Mouse (Mus musculus): ENCODE data around the gene Plvap. TPM values are rescaled to one million over a fixed set of nuclear protein-coding genes. Genes with fewer than 3 reads are reported as not detected.

Gene Plvap
- polyA plus RNA-seq, 1 experiment from 2014 or later = 29.1 TPM

- Histone ChIP-seq H3K4me3 (ENCODE audit: low read depth, low read length) (peak within 1 kb of the TSS; percentile 57), H3K9ac (replicated peaks) (peak within 1 kb of the TSS; percentile 62), H3K4me2 (ENCODE audit: low read depth, low read length) (peak within 1 kb of the TSS; percentile 78), H3K27me3 (ENCODE audit: insufficient read depth, low read length) (no peaks in the 10 kb centered on the region; the same call in 1 of the 2 replicates), H3K36me3 (replicated peaks; ENCODE audit: insufficient read depth, low read length) (0 out of 2 replicates have a peak, but pooled peaks cover 3% of the 10 kb centered on the region), H3K4me1 (ENCODE audit: insufficient read depth) (peaks cover 22% of the 10 kb centered on the region), H3K27ac (ENCODE audit: low read depth) (no peak within 1 kb of the TSS), H3K9me3 (ENCODE audit: low read length) (no peaks in the 10 kb centered on the region)
- ATAC-seq (peak; percentile 9; the same call in 1 of the 2 replicates), DNase-seq (peak; percentile 77)
- 6% methylated on average over 43 of the region's 58 CpGs for WGBS (ENCODE audit: insufficient replicate concordance)
- no peak for TF ChIP-seq EP300 (IDR thresholded peaks at IDR 0.05; ENCODE audit: low read depth)
- TF ChIP-seq CTCF (IDR thresholded peaks at IDR 0.05; ENCODE audit: low read depth) = no peak
Measured at GRCm38 (mm10) chr8:71485142-71486135, 26.1 kb downstream of the Plvap start, which contains the start of gene Ano8. TSS of gene Ano8 (minus strand) at chr8:71485963.

GRCm38 (mm10) chr8:71484736-71485135 lies 26.8 kb downstream of the Plvap start:
- 0 out of 2 replicates have a peak overlapping the region, but pooled peaks have one; percentile 78 for H3K4me2 ChIP-seq (ENCODE audit: low read depth, low read length)
- no peak overlapping the region for H3K9ac ChIP-seq (replicated peaks)
- ATAC-seq (no peak), DNase-seq (no peak)
- H3K36me3 ChIP-seq (replicated peaks; ENCODE audit: insufficient read depth, low read length) = no peaks in the 10 kb centered on the region
- peaks cover 22% of the 10 kb centered on the region for H3K4me1 ChIP-seq (ENCODE audit: insufficient read depth)
- TF ChIP-seq EP300 (IDR thresholded peaks at IDR 0.05; ENCODE audit: low read depth) (no peak), CTCF (IDR thresholded peaks at IDR 0.05; ENCODE audit: low read depth) (no peak)
- H3K4me3 ChIP-seq (ENCODE audit: low read depth, low read length) = no peak overlapping the region
- no peaks in the 10 kb centered on the region for H3K9me3 ChIP-seq (ENCODE audit: low read length)
- no peak overlapping the region for H3K27ac ChIP-seq (ENCODE audit: low read depth)
- 89% methylated on average over 19 of the region's 19 CpGs for WGBS (ENCODE audit: insufficient replicate concordance)
- no peaks in the 10 kb centered on the region; the same call in 1 of the 2 replicates for H3K27me3 ChIP-seq (ENCODE audit: insufficient read depth, low read length)

- DNase-seq = peak; percentile 72
- WGBS (ENCODE audit: insufficient replicate concordance) = 59% methylated on average over 8 of the region's 8 CpGs
- H3K4me1 ChIP-seq (ENCODE audit: insufficient read depth) = peaks cover 13% of the 10 kb centered on the region
- no peak overlapping the region for H3K4me3 ChIP-seq (ENCODE audit: low read depth, low read length)
- no peaks in the 10 kb centered on the region for H3K36me3 ChIP-seq (replicated peaks; ENCODE audit: insufficient read depth, low read length)
- no peak overlapping the region for H3K4me2 ChIP-seq (ENCODE audit: low read depth, low read length)
- H3K27ac ChIP-seq (ENCODE audit: low read depth) = no peak overlapping the region
- H3K27me3 ChIP-seq (ENCODE audit: insufficient read depth, low read length) = no peaks in the 10 kb centered on the region; the same call in 1 of the 2 replicates
- ATAC-seq = no peak
- TF ChIP-seq CTCF (IDR thresholded peaks at IDR 0.05; ENCODE audit: low read depth) = no peak
- no peak for TF ChIP-seq EP300 (IDR thresholded peaks at IDR 0.05; ENCODE audit: low read depth)
- H3K9me3 ChIP-seq (ENCODE audit: low read length) = no peaks in the 10 kb centered on the region
- H3K9ac ChIP-seq (replicated peaks) = no peak overlapping the region
Measured at GRCm38 (mm10) chr8:71483932-71484331, 27.6 kb downstream of the Plvap start.

GRCm38 (mm10) chr8:71478943-71479342 lies 32.6 kb downstream of the Plvap start:
- ATAC-seq = no peak
- peaks cover 16% of the 10 kb centered on the region for H3K36me3 ChIP-seq (replicated peaks; ENCODE audit: insufficient read depth, low read length)
- no peak overlapping the region for H3K4me3 ChIP-seq (ENCODE audit: low read depth, low read length)
- WGBS (ENCODE audit: insufficient replicate concordance) = 84% methylated on average over 11 of the region's 11 CpGs
- H3K27me3 ChIP-seq (ENCODE audit: insufficient read depth, low read length) = no peaks in the 10 kb centered on the region; the same call in 1 of the 2 replicates
- no peaks in the 10 kb centered on the region for H3K9me3 ChIP-seq (ENCODE audit: low read length)
- H3K4me2 ChIP-seq (ENCODE audit: low read depth, low read length) = no peak overlapping the region
- H3K9ac ChIP-seq (replicated peaks) = no peak overlapping the region
- no peak for DNase-seq
- H3K4me1 ChIP-seq (ENCODE audit: insufficient read depth) = no peaks in the 10 kb centered on the region; the same call in 1 of the 2 replicates
- no peak for TF ChIP-seq EP300 (IDR thresholded peaks at IDR 0.05; ENCODE audit: low read depth)
- TF ChIP-seq CTCF (IDR thresholded peaks at IDR 0.05; ENCODE audit: low read depth) = no peak
- no peak overlapping the region for H3K27ac ChIP-seq (ENCODE audit: low read depth)

GRCm38 (mm10) chr8:71477196-71477845 lies 34.2 kb downstream of the Plvap start:
- DNase-seq (no peak), ATAC-seq (no peak)
- TF ChIP-seq EP300 (IDR thresholded peaks at IDR 0.05; ENCODE audit: low read depth) (no peak), CTCF (IDR thresholded peaks at IDR 0.05; ENCODE audit: low read depth) (peak; percentile 67)
- Histone ChIP-seq H3K4me1 (ENCODE audit: insufficient read depth) (no peaks in the 10 kb centered on the region; the same call in 1 of the 2 replicates), H3K27me3 (ENCODE audit: insufficient read depth, low read length) (no peaks in the 10 kb centered on the region; the same call in 1 of the 2 replicates), H3K36me3 (replicated peaks; ENCODE audit: insufficient read depth, low read length) (peaks cover 31% of the 10 kb centered on the region), H3K4me2 (ENCODE audit: low read depth, low read length) (peak overlapping the region; percentile 90), H3K9me3 (ENCODE audit: low read length) (no peaks in the 10 kb centered on the region), H3K9ac (replicated peaks) (no peak overlapping the region), H3K4me3 (ENCODE audit: low read depth, low read length) (peak overlapping the region; percentile 55; the same call in 1 of the 2 replicates), H3K27ac (ENCODE audit: low read depth) (no peak overlapping the region)
- 46% methylated on average over 14 of the region's 14 CpGs for WGBS (ENCODE audit: insufficient replicate concordance)
